18 mouse cellular contexts compared by ENCODE assay signal in genomic region chr6:56848974-56849373, GRCm38 (mm10).
"Had no signal": no experiment of that assay in that cellular context is flagged by ENCODE, and none has a peak within 500 bp of the region (broad histone marks: within the 10 kb centered on the region; RNA-seq: fewer than 3 reads in every experiment).

No protein-coding gene starts in this region.

- H3K4me3 ChIP-seq: intestine, embryonic 15.5 days; layer of hippocampus, adult 2 months; limb, embryonic 10.5 days; limb, embryonic 13.5 days; liver, embryonic 12.5 days; liver, embryonic 15.5 days; lung, embryonic 15.5 days; neural tube, embryonic 13.5 days had no signal

- H3K4me1 ChIP-seq: intestine, embryonic 15.5 days; limb, embryonic 10.5 days; limb, embryonic 13.5 days; lung, embryonic 15.5 days; neural tube, embryonic 13.5 days had no signal

- DNase-seq: kidney, adult 2 months; kidney, postnatal 25 days; layer of hippocampus, adult 9-11 months; liver; lung, adult 18-20 months; lung, postnatal 4 days; midbrain, embryonic 14.5 days; thymus, postnatal 25 days had no signal

- H3K27ac ChIP-seq: intestine, embryonic 15.5 days; kidney, postnatal 0 days; layer of hippocampus, adult 2 months; limb, embryonic 10.5 days; limb, embryonic 13.5 days; liver, embryonic 12.5 days; liver, embryonic 15.5 days; lung, embryonic 15.5 days; neural tube, embryonic 13.5 days had no signal

- H3K4me2 ChIP-seq: intestine, embryonic 15.5 days; limb, embryonic 13.5 days; liver, embryonic 12.5 days; liver, embryonic 15.5 days; lung, embryonic 15.5 days; midbrain, embryonic 11.5 days; neural tube, embryonic 13.5 days had no signal

- H3K27me3 ChIP-seq: intestine, embryonic 15.5 days; limb, embryonic 13.5 days; liver, embryonic 12.5 days; liver, embryonic 15.5 days; lung, embryonic 15.5 days; neural tube, embryonic 13.5 days had no signal

- H3K36me3 ChIP-seq: intestine, embryonic 15.5 days; liver, embryonic 15.5 days; neural tube, embryonic 13.5 days had no signal

- ATAC-seq: intestine, embryonic 15.5 days; liver, embryonic 12.5 days had no signal

- H3K9me3 ChIP-seq: intestine, embryonic 15.5 days; limb, embryonic 10.5 days; limb, embryonic 13.5 days; liver, embryonic 12.5 days; liver, embryonic 15.5 days; lung, embryonic 15.5 days; neural tube, embryonic 13.5 days had no signal

- H3K9ac ChIP-seq: intestine, embryonic 15.5 days; limb, embryonic 13.5 days; liver, embryonic 12.5 days; liver, embryonic 15.5 days; lung, embryonic 15.5 days; neural tube, embryonic 13.5 days had no signal
